Mouse (Mus musculus): ENCODE measurements at regions not wholly inside any gene's neighbourhood (a gene's known extent, or its start where the extent isn't known, plus 50 kb on each side); places are given as distances from the start of the nearest gene placed in this dataset.
"Not testable (repeated sequence)": the region's sequence is repeated elsewhere in the genome, so short reads cannot be mapped to it uniquely, and the experiment has no call there.

GRCm38 (mm10) chr1:161728546-161729206 lies 59.6 kb downstream of the Fasl start:
- Histone ChIP-seq H3K9ac (ENCODE audit: low read length) (no peak overlapping the region), H3K9me3 (replicated peaks; ENCODE audit: control insufficient read depth, low read length) (no peaks in the 10 kb centered on the region), H3K4me1 (ENCODE audit: control insufficient read depth, insufficient read depth, low read length) (no peaks in the 10 kb centered on the region), H3K27ac (ENCODE audit: low read length) (no peak overlapping the region), H3K27me3 (ENCODE audit: control insufficient read depth, insufficient read depth, low read length) (no peaks in the 10 kb centered on the region), H3K4me3 (ENCODE audit: low read length) (no peak overlapping the region), H3K36me3 (ENCODE audit: control insufficient read depth, insufficient read depth) (no peaks in the 10 kb centered on the region), H3K4me2 (ENCODE audit: low read depth, low read length) (no peak overlapping the region)
- ATAC-seq (replicated peaks; ENCODE audit: extremely low read depth, insufficient read depth, low FRiP score) = no peak
- 72% methylated on average over 7 of the region's 7 CpGs for WGBS

GRCm38 (mm10) chr1:161727357-161727756 lies 60.9 kb downstream of the Fasl start:
- 93% methylated on average over 8 of the region's 27 CpGs for WGBS
- not testable (repeated sequence) for H3K9me3 ChIP-seq (replicated peaks; ENCODE audit: control insufficient read depth, low read length); ATAC-seq (replicated peaks; ENCODE audit: extremely low read depth, insufficient read depth, low FRiP score); H3K4me3 ChIP-seq (ENCODE audit: low read length); H3K9ac ChIP-seq (ENCODE audit: low read length); H3K36me3 ChIP-seq (ENCODE audit: control insufficient read depth, insufficient read depth); H3K4me2 ChIP-seq (ENCODE audit: low read depth, low read length); H3K4me1 ChIP-seq (ENCODE audit: control insufficient read depth, insufficient read depth, low read length); H3K27me3 ChIP-seq (ENCODE audit: control insufficient read depth, insufficient read depth, low read length); H3K27ac ChIP-seq (ENCODE audit: low read length)

GRCm38 (mm10) chr1:161726098-161726497 lies 62.2 kb downstream of the Fasl start:
- H3K27me3 ChIP-seq (ENCODE audit: control insufficient read depth, insufficient read depth, low read length); H3K36me3 ChIP-seq (ENCODE audit: control insufficient read depth, insufficient read depth); H3K9ac ChIP-seq (ENCODE audit: low read length); H3K27ac ChIP-seq (ENCODE audit: low read length); H3K4me3 ChIP-seq (ENCODE audit: low read length); H3K9me3 ChIP-seq (replicated peaks; ENCODE audit: control insufficient read depth, low read length); H3K4me1 ChIP-seq (ENCODE audit: control insufficient read depth, insufficient read depth, low read length); H3K4me2 ChIP-seq (ENCODE audit: low read depth, low read length): not testable (repeated sequence)
- WGBS = no CpG with 5 or more reads among the region's 10 CpGs
- ATAC-seq (replicated peaks; ENCODE audit: extremely low read depth, insufficient read depth, low FRiP score) = 0 out of 2 replicates have a peak, but pooled peaks have one; percentile 32

GRCm38 (mm10) chr1:161719876-161720275 lies 68.4 kb downstream of the Fasl start:
- H3K36me3 ChIP-seq (ENCODE audit: control insufficient read depth, insufficient read depth) = no peaks in the 10 kb centered on the region
- H3K9me3 ChIP-seq (replicated peaks; ENCODE audit: control insufficient read depth, low read length) = no peaks in the 10 kb centered on the region
- H3K4me2 ChIP-seq (ENCODE audit: low read depth, low read length) = no peak overlapping the region
- ATAC-seq (replicated peaks; ENCODE audit: extremely low read depth, insufficient read depth, low FRiP score) = no peak
- H3K4me1 ChIP-seq (ENCODE audit: control insufficient read depth, insufficient read depth, low read length) = peaks cover 6% of the 10 kb centered on the region
- H3K27ac ChIP-seq (ENCODE audit: low read length) = no peak overlapping the region
- H3K4me3 ChIP-seq (ENCODE audit: low read length) = no peak overlapping the region
- 52% methylated on average over 3 of the region's 3 CpGs for WGBS
- H3K27me3 ChIP-seq (ENCODE audit: control insufficient read depth, insufficient read depth, low read length) = no peaks in the 10 kb centered on the region
- H3K9ac ChIP-seq (ENCODE audit: low read length) = no peak overlapping the region

GRCm38 (mm10) chr1:161718254-161718653 lies 70.0 kb downstream of the Fasl start:
- no peak overlapping the region for H3K4me2 ChIP-seq (ENCODE audit: low read depth, low read length)
- H3K4me1 ChIP-seq (ENCODE audit: control insufficient read depth, insufficient read depth, low read length) = peaks cover 7% of the 10 kb centered on the region
- no peak overlapping the region for H3K4me3 ChIP-seq (ENCODE audit: low read length)
- 11% methylated on average over 5 of the region's 5 CpGs for WGBS
- H3K9me3 ChIP-seq (replicated peaks; ENCODE audit: control insufficient read depth, low read length) = no peaks in the 10 kb centered on the region
- no peaks in the 10 kb centered on the region for H3K36me3 ChIP-seq (ENCODE audit: control insufficient read depth, insufficient read depth)
- H3K9ac ChIP-seq (ENCODE audit: low read length) = no peak overlapping the region
- no peaks in the 10 kb centered on the region for H3K27me3 ChIP-seq (ENCODE audit: control insufficient read depth, insufficient read depth, low read length)
- H3K27ac ChIP-seq (ENCODE audit: low read length) = no peak overlapping the region
- ATAC-seq (replicated peaks; ENCODE audit: extremely low read depth, insufficient read depth, low FRiP score) = peak; percentile 63; the same call in 1 of the 2 replicates

GRCm38 (mm10) chr1:161712918-161713317 lies 75.4 kb downstream of the Fasl start:
- Histone ChIP-seq H3K27ac (ENCODE audit: low read length) (peak overlapping the region; percentile 53), H3K27me3 (ENCODE audit: control insufficient read depth, insufficient read depth, low read length) (no peaks in the 10 kb centered on the region), H3K9ac (ENCODE audit: low read length) (no peak overlapping the region), H3K4me1 (ENCODE audit: control insufficient read depth, insufficient read depth, low read length) (peaks cover 16% of the 10 kb centered on the region), H3K9me3 (replicated peaks; ENCODE audit: control insufficient read depth, low read length) (no peaks in the 10 kb centered on the region), H3K4me3 (ENCODE audit: low read length) (peak overlapping the region; percentile 23), H3K4me2 (ENCODE audit: low read depth, low read length) (peak overlapping the region; percentile 58), H3K36me3 (ENCODE audit: control insufficient read depth, insufficient read depth) (no peaks in the 10 kb centered on the region)
- WGBS = 15% methylated on average over 10 of the region's 10 CpGs
- ATAC-seq (replicated peaks; ENCODE audit: extremely low read depth, insufficient read depth, low FRiP score) = peak; percentile 72

- Histone ChIP-seq H3K4me3 (ENCODE audit: low read length) (no peak overlapping the region), H3K27ac (ENCODE audit: low read length) (no peak overlapping the region), H3K4me2 (ENCODE audit: low read depth, low read length) (peak overlapping the region; percentile 58; the same call in 1 of the 2 replicates), H3K9ac (ENCODE audit: low read length) (no peak overlapping the region), H3K4me1 (ENCODE audit: control insufficient read depth, insufficient read depth, low read length) (peaks cover 13% of the 10 kb centered on the region), H3K36me3 (ENCODE audit: control insufficient read depth, insufficient read depth) (no peaks in the 10 kb centered on the region), H3K27me3 (ENCODE audit: control insufficient read depth, insufficient read depth, low read length) (no peaks in the 10 kb centered on the region), H3K9me3 (replicated peaks; ENCODE audit: control insufficient read depth, low read length) (no peaks in the 10 kb centered on the region)
- 2% methylated on average over 3 of the region's 3 CpGs for WGBS
- peak; percentile 84 for ATAC-seq (replicated peaks; ENCODE audit: extremely low read depth, insufficient read depth, low FRiP score)
Observed at GRCm38 (mm10) chr1:161712283-161712682, 76.0 kb downstream of the Fasl start.

GRCm38 (mm10) chr1:161707049-161707448 lies 81.2 kb downstream of the Fasl start:
- H3K4me2 ChIP-seq (ENCODE audit: low read depth, low read length) = no peak overlapping the region
- H3K4me3 ChIP-seq (ENCODE audit: low read length) = no peak overlapping the region
- no peaks in the 10 kb centered on the region for H3K9me3 ChIP-seq (replicated peaks; ENCODE audit: control insufficient read depth, low read length)
- peaks cover 2% of the 10 kb centered on the region; the same call in 1 of the 2 replicates for H3K4me1 ChIP-seq (ENCODE audit: control insufficient read depth, insufficient read depth, low read length)
- H3K27ac ChIP-seq (ENCODE audit: low read length) = no peak overlapping the region
- H3K36me3 ChIP-seq (ENCODE audit: control insufficient read depth, insufficient read depth) = no peaks in the 10 kb centered on the region
- 62% methylated on average over 3 of the region's 3 CpGs for WGBS
- H3K27me3 ChIP-seq (ENCODE audit: control insufficient read depth, insufficient read depth, low read length) = no peaks in the 10 kb centered on the region
- no peak overlapping the region for H3K9ac ChIP-seq (ENCODE audit: low read length)
- ATAC-seq (replicated peaks; ENCODE audit: extremely low read depth, insufficient read depth, low FRiP score) = no peak

- Histone ChIP-seq H3K9ac (ENCODE audit: low read length) (no peak overlapping the region), H3K27ac (ENCODE audit: low read length) (no peak overlapping the region), H3K4me3 (ENCODE audit: low read length) (no peak overlapping the region), H3K4me1 (ENCODE audit: control insufficient read depth, insufficient read depth, low read length) (no peaks in the 10 kb centered on the region), H3K36me3 (ENCODE audit: control insufficient read depth, insufficient read depth) (no peaks in the 10 kb centered on the region), H3K4me2 (ENCODE audit: low read depth, low read length) (no peak overlapping the region), H3K9me3 (replicated peaks; ENCODE audit: control insufficient read depth, low read length) (no peaks in the 10 kb centered on the region), H3K27me3 (ENCODE audit: control insufficient read depth, insufficient read depth, low read length) (no peaks in the 10 kb centered on the region)
- WGBS = 85% methylated on average over 3 of the region's 3 CpGs
- ATAC-seq (replicated peaks; ENCODE audit: extremely low read depth, insufficient read depth, low FRiP score) = no peak
Observed at GRCm38 (mm10) chr1:161704961-161705360, 83.3 kb downstream of the Fasl start.

Data from heart, embryonic 16.5 days (tissue).